Mouse (Mus musculus): Measurements from ENCODE around the gene Tmem91.

DNA sequence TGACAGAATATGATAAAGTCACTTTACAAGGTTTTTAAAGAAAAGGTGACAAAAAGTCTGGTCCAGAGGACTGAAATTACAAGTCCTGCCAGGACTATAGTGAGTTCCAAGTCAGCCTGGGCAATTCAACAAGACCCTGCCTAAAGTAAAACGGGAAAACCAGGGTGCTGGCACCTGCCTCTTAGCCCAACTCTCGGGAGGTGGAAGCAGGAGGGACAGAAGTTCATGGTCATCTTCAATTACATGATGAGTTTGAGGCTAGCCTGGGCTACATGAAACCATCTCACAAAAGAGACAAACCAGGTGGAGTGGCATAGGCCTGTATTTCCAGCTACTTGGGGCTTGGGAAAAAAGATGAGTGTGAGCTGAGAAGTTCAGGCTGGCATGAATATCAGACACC, 3.3 kb downstream of the Tmem91 start:
- TF ChIP-seq CTCF (IDR thresholded peaks at IDR 0.05; ENCODE audit: extremely low read depth, insufficient read depth, insufficient read length, insufficient replicate concordance), result no peak
- TF ChIP-seq POLR2A (IDR thresholded peaks at IDR 0.05; ENCODE audit: low read depth, low read length), result no peak

Data from spleen, adult 2 months (tissue).